Mouse (Mus musculus): ENCODE results near the gene Smagp. TPM values are rescaled to one million over a fixed set of nuclear protein-coding genes. Genes with fewer than 3 reads are reported as not detected.
A peak's percentile ranks its signal among the peaks of the same experiment; 100 is the strongest.
"Not testable (repeated sequence)": the region's sequence is repeated elsewhere in the genome, so short reads cannot be mapped to it uniquely, and the experiment has no call there.

Gene Smagp
- polyA plus RNA-seq, 1 experiment from 2014 or later, result 3.0 TPM

DNA sequence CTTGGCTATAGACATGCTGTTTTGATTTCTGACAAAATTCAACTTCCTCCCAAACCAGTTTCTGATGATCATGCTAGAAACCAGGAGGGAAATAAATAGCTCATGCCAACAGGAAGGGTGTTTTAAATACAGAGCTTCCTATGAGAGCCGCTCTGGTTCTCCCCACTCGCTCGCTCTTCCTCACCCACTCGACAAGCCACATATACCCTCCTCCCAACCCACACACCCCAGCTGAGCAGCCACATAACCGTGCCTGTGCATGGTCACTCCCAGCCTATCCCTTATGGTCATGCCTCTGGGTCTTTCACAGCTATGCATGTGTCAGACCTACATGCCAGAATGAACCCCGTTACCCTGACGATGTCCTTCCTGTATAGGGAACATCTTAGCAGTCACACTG lies 14.6 kb downstream of the Smagp start:
- WGBS, result 89% methylated on average over 7 of the region's 7 CpGs
- no peak for ATAC-seq (ENCODE audit: low FRiP score)
- no peak overlapping the region for H3K9ac ChIP-seq (replicated peaks)
- H3K4me3 ChIP-seq (replicated peaks), result no peak overlapping the region
- H3K27ac ChIP-seq (replicated peaks), result no peak overlapping the region
- H3K36me3 ChIP-seq, result peaks cover 34% of the 10 kb centered on the region
- H3K27me3 ChIP-seq (replicated peaks), result no peaks in the 10 kb centered on the region
- no peaks in the 10 kb centered on the region for H3K9me3 ChIP-seq (replicated peaks)
- H3K4me1 ChIP-seq, result peaks cover under 1% of the 10 kb centered on the region; the same call in 1 of the 2 replicates
- no peak overlapping the region for H3K4me2 ChIP-seq

- peaks cover 34% of the 10 kb centered on the region for H3K36me3 ChIP-seq
Measured at GRCm38 (mm10) chr15:100621671-100622070, 15.1 kb downstream of the Smagp start.

GRCm38 (mm10) chr15:100619200-100619599 lies 17.5 kb downstream of the Smagp start:
- ATAC-seq (ENCODE audit: low FRiP score), result no peak
- Histone ChIP-seq H3K4me2 (no peak overlapping the region), H3K9ac (replicated peaks) (no peak overlapping the region), H3K9me3 (replicated peaks) (no peaks in the 10 kb centered on the region), H3K27ac (replicated peaks) (no peak overlapping the region), H3K4me1 (peaks cover 17% of the 10 kb centered on the region), H3K36me3 (peaks cover 34% of the 10 kb centered on the region), H3K27me3 (replicated peaks) (no peaks in the 10 kb centered on the region), H3K4me3 (replicated peaks) (no peak overlapping the region)
- WGBS, result 91% methylated on average over 7 of the region's 7 CpGs

More at GRCm38 (mm10) chr15:100621671-100622070, 15.1 kb downstream of the Smagp start:
- WGBS, result 81% methylated on average over 9 of the region's 9 CpGs
- H3K27me3 ChIP-seq (replicated peaks); H3K4me1 ChIP-seq; H3K27ac ChIP-seq (replicated peaks); ATAC-seq (ENCODE audit: low FRiP score); H3K9me3 ChIP-seq (replicated peaks); H3K4me3 ChIP-seq (replicated peaks); H3K4me2 ChIP-seq; H3K9ac ChIP-seq (replicated peaks): not testable (repeated sequence)

DNA sequence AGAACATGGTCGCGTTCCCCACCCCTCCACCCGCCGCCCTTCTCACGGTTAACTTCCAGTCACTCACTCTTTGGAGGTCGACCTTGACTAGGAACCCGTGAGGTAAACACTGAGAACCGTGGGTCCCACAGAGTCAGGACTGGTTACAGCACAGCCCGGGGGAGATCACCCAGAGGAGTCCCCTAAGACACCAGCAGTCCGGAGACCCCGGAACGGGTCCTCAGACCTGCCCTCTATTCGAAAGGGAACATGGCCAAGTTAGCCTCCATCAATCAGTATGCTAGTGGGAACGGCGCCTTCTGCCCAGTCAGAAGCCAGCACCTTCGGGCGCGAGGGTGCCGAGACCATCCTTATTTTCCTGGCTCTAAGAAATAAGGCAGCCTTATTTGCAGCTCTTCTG lies 20.5 kb downstream of the Smagp start:
- Histone ChIP-seq H3K4me2 (peak overlapping the region; percentile 71), H3K9me3 (replicated peaks) (no peaks in the 10 kb centered on the region), H3K4me3 (replicated peaks) (peak overlapping the region; percentile 84), H3K27me3 (replicated peaks) (no peaks in the 10 kb centered on the region), H3K9ac (replicated peaks) (peak overlapping the region; percentile 78), H3K27ac (replicated peaks) (peak overlapping the region; percentile 96), H3K36me3 (peaks cover 34% of the 10 kb centered on the region), H3K4me1 (peaks cover 28% of the 10 kb centered on the region)
- WGBS, result 0% methylated on average over 19 of the region's 19 CpGs
- ATAC-seq (ENCODE audit: low FRiP score), result peak; percentile 7

DNA sequence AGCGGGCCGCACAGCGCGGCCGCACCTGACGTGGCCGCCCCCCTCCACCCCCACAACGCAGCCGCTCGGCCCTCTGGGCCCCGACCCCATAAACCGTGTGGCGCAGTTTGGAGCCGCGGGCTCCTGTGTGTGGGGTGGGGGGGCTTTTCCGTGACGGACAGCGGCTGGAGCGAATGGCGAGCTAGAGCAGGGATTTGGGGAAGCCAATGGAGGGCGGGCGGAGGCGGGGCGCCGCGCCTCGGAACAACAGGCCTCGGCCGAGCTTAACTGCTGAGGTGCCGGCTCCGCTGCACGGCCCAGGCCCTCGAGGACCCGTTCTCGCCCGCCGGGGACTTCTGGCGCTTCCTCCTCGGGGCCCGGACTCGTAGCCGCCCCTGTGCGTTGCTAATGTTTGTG lies 20.9 kb downstream of the Smagp start:
- Histone ChIP-seq H3K27ac (replicated peaks) (peak overlapping the region; percentile 96), H3K9me3 (replicated peaks) (no peaks in the 10 kb centered on the region), H3K36me3 (peaks cover 32% of the 10 kb centered on the region), H3K4me2 (peak overlapping the region; percentile 71), H3K9ac (replicated peaks) (peak overlapping the region; percentile 78), H3K4me1 (peaks cover 28% of the 10 kb centered on the region), H3K4me3 (replicated peaks) (peak overlapping the region; percentile 84), H3K27me3 (replicated peaks) (no peaks in the 10 kb centered on the region)
- peak; percentile 89 for ATAC-seq (ENCODE audit: low FRiP score)
- WGBS, result under 1% methylated on average over 39 of the region's 43 CpGs

GRCm38 (mm10) chr15:100614996-100615824 lies 21.5 kb downstream of the Smagp start, which contains the start of gene Dazap2:
TSS of gene Dazap2 (plus strand) at chr15:100615349.
- Histone ChIP-seq H3K27me3 (replicated peaks) (no peaks in the 10 kb centered on the region), H3K27ac (replicated peaks) (peak within 1 kb of the TSS; percentile 96), H3K4me2 (peak within 1 kb of the TSS; percentile 71), H3K36me3 (peaks cover 28% of the 10 kb centered on the region), H3K9ac (replicated peaks) (peak within 1 kb of the TSS; percentile 78), H3K4me3 (replicated peaks) (peak within 1 kb of the TSS; percentile 84), H3K4me1 (peaks cover 28% of the 10 kb centered on the region), H3K9me3 (replicated peaks) (no peaks in the 10 kb centered on the region)
- under 1% methylated on average over 88 of the region's 99 CpGs for WGBS
- ATAC-seq (ENCODE audit: low FRiP score), result peak; percentile 89

- Histone ChIP-seq H3K36me3 (peaks cover 20% of the 10 kb centered on the region), H3K9ac (replicated peaks) (peak overlapping the region; percentile 56), H3K4me3 (replicated peaks) (peak overlapping the region; percentile 84), H3K9me3 (replicated peaks) (no peaks in the 10 kb centered on the region), H3K4me1 (peaks cover 31% of the 10 kb centered on the region), H3K27ac (replicated peaks) (peak overlapping the region; percentile 96), H3K27me3 (replicated peaks) (no peaks in the 10 kb centered on the region), H3K4me2 (peak overlapping the region; percentile 71)
- ATAC-seq (ENCODE audit: low FRiP score), result peak; percentile 5
- 9% methylated on average over 42 of the region's 43 CpGs for WGBS
Measured at GRCm38 (mm10) chr15:100614218-100614995, 22.3 kb downstream of the Smagp start.

GRCm38 (mm10) chr15:100613584-100613983 lies 23.2 kb downstream of the Smagp start:
- H3K36me3 ChIP-seq, result peaks cover 11% of the 10 kb centered on the region
- H3K27ac ChIP-seq (replicated peaks), result 0 out of 2 replicates have a peak overlapping the region, but pooled peaks have one; percentile 9
- H3K4me2 ChIP-seq, result peak overlapping the region; percentile 71
- 8% methylated on average over 16 of the region's 16 CpGs for WGBS
- H3K9ac ChIP-seq (replicated peaks), result no peak overlapping the region
- peaks cover 31% of the 10 kb centered on the region for H3K4me1 ChIP-seq
- peak overlapping the region; percentile 13; the same call in 1 of the 2 replicates for H3K4me3 ChIP-seq (replicated peaks)
- H3K27me3 ChIP-seq (replicated peaks), result no peaks in the 10 kb centered on the region
- H3K9me3 ChIP-seq (replicated peaks), result no peaks in the 10 kb centered on the region
- no peak for ATAC-seq (ENCODE audit: low FRiP score)

GRCm38 (mm10) chr15:100612432-100612831 lies 24.3 kb downstream of the Smagp start:
- ATAC-seq (ENCODE audit: low FRiP score), result no peak
- Histone ChIP-seq H3K9me3 (replicated peaks) (no peaks in the 10 kb centered on the region), H3K9ac (replicated peaks) (no peak overlapping the region), H3K27me3 (replicated peaks) (no peaks in the 10 kb centered on the region), H3K4me1 (peaks cover 31% of the 10 kb centered on the region), H3K27ac (replicated peaks) (no peak overlapping the region), H3K4me3 (replicated peaks) (no peak overlapping the region), H3K36me3 (no peaks in the 10 kb centered on the region), H3K4me2 (no peak overlapping the region)
- 72% methylated on average over 2 of the region's 2 CpGs for WGBS

DNA sequence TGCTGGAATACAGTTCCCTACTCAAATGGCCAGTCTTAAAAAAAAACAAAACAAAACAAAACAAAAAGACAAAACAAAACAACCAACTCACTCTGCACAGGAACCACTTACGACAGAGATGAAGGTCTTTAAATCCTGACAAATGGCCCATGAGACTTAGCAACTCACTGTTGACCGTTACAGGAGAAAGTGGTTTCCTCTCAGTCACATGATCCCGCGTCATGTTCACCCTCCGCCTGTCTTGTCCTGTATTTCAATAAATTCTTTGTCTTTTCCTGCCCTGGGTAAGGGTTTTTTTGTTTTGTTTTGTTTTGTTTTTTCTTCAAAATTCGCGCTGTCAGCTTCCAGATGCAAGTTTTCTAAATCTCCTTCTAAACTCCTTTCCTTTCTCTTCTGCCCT lies 24.8 kb downstream of the Smagp start:
- 83% methylated on average over 7 of the region's 7 CpGs for WGBS
- Histone ChIP-seq H3K27me3 (replicated peaks) (no peaks in the 10 kb centered on the region), H3K9ac (replicated peaks) (no peak overlapping the region), H3K4me3 (replicated peaks) (no peak overlapping the region), H3K4me1 (peaks cover 28% of the 10 kb centered on the region), H3K36me3 (no peaks in the 10 kb centered on the region), H3K4me2 (no peak overlapping the region), H3K9me3 (replicated peaks) (no peaks in the 10 kb centered on the region), H3K27ac (replicated peaks) (no peak overlapping the region)
- ATAC-seq (ENCODE audit: low FRiP score), result no peak

DNA sequence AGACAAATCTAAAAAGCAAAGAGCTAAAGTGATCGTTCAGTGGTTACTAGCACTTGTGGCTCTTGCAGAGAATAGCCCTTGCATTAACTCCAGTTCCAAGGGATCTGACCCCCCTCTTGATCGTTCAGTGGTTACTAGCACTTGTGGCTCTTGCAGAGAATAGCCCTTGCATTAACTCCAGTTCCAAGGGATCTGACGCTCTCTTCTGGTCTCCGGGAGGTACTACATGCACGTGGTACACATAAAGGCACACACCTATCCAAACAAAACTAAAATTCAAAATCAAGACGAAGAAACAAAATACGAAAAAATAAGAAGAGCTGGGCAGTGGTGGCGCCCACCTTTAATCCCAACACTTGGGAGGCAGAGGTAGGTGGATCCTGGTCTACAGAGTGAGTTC lies 30.1 kb downstream of the Smagp start:
- not testable (repeated sequence) for ATAC-seq (ENCODE audit: low FRiP score); H3K27me3 ChIP-seq (replicated peaks); H3K9me3 ChIP-seq (replicated peaks); H3K9ac ChIP-seq (replicated peaks); H3K4me2 ChIP-seq; H3K36me3 ChIP-seq; H3K27ac ChIP-seq (replicated peaks); H3K4me3 ChIP-seq (replicated peaks)
- peaks cover 15% of the 10 kb centered on the region for H3K4me1 ChIP-seq
- WGBS, result 94% methylated on average over 8 of the region's 8 CpGs

Measured in neural tube, embryonic 15.5 days (tissue).